Mouse (Mus musculus): Measurements from ENCODE around the gene Cep85l.

- no peak for TF ChIP-seq CTCF (IDR thresholded peaks at IDR 0.05; ENCODE audit: extremely low read depth, insufficient read depth, low read length)
- TF ChIP-seq POLR2A (IDR thresholded peaks at IDR 0.05; ENCODE audit: extremely low read depth, insufficient read depth, low read length) = peak; percentile 47; the same call in 1 of the 2 replicates
Observed at GRCm38 (mm10) chr10:53379709-53380106, at the start of gene Cep85l.

Measured in cortical plate, adult 2 months (tissue).